Mouse (Mus musculus): ENCODE data around the gene Cmtm4.

DNA sequence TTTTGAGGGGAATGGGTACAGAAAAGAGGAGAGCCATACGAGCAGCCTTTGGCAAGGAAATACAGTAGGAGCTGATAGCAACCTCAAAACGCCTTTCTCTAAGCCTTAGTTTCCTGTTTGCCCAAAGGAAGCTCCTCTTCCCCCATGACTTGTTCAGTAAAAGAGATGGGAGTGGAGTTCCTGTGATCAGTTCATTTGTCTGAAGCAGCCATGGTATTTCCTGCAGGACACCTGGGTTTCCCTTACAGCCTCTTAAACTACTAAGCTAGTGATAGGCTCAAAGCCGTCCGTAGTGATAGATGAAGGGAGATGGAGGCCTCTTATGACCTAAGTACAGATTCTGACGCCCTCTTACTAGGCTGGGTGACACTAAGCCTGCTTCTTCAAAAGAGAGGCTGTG, 53.2 kb downstream of the Cmtm4 start:
- TF ChIP-seq CTCF (IDR thresholded peaks at IDR 0.05; ENCODE audit: low read depth) = no peak
- no peak for TF ChIP-seq EP300 (IDR thresholded peaks at IDR 0.05; ENCODE audit: low read depth)

Measured in liver, embryonic 14.5 days (tissue).